Mouse (Mus musculus): ENCODE data around the gene Wdr19. TPM values are rescaled to one million over a fixed set of nuclear protein-coding genes. Genes with fewer than 3 reads are reported as not detected.

The Wdr19 gene
- polyA plus RNA-seq, 1 experiment = 0.38 TPM

DNA sequence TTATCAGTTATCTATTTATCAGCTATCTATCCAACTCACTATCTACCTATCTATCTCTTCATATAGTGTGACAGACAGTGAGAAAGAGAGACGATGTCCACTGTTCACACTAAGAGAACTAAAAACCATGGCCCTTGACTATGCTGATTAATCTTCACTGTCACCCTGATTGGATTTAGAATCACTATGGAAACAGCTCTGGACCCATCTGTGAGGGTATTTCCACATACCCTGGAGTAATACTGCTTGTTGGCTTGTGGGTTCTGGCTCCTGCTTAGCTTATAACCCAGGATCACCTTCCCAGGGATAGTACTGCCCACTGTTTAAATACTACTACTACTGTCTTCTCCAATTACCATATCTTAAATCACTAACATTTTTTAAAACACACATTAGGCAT is 17.2 kb upstream of the Wdr19 start:
- Histone ChIP-seq H3K4me3 (replicated peaks) (no peak overlapping the region), H3K4me1 (no peaks in the 10 kb centered on the region), H3K27me3 (replicated peaks) (peaks cover 6% of the 10 kb centered on the region), H3K9me3 (peaks cover 12% of the 10 kb centered on the region), H3K36me3 (replicated peaks; ENCODE audit: low read length) (no peaks in the 10 kb centered on the region)
- no peak for TF ChIP-seq GATA1 (IDR thresholded peaks at IDR 0.05; ENCODE audit: borderline replicate concordance, low read length)
- TF ChIP-seq FLI1 (IDR thresholded peaks at IDR 0.05; ENCODE audit: low read length) = no peak

GRCm38 (mm10) chr5:65191601-65192000 is 7.9 kb upstream of the Wdr19 start:
- no peaks in the 10 kb centered on the region for H3K36me3 ChIP-seq (replicated peaks; ENCODE audit: low read length)
- TF ChIP-seq GATA1 (IDR thresholded peaks at IDR 0.05; ENCODE audit: borderline replicate concordance, low read length) = no peak
- no peak for TF ChIP-seq FLI1 (IDR thresholded peaks at IDR 0.05; ENCODE audit: low read length)
- 0 out of 2 replicates have a peak, but pooled peaks cover 3% of the 10 kb centered on the region for H3K4me1 ChIP-seq
- no peaks in the 10 kb centered on the region for H3K27me3 ChIP-seq (replicated peaks)
- peaks cover 19% of the 10 kb centered on the region for H3K9me3 ChIP-seq
- H3K4me3 ChIP-seq (replicated peaks) = no peak overlapping the region

DNA sequence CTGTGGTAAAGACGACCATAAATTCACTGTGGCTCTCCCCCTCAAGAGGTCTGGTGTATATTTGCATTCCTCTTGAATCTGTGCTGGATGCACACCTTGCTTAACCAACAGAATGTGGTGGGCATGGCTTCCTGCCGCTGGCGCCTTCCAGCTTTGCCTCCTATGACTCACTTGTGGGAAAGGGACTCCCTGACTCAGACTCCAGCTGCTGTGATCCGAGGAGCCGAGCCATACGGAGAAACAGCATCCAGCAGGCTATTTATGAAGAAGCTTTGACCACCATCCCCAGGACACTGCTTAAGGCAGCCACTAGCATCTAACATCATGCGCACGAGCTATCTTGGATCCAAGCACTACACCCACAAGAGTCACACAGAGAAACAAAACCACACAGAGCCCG is 5.1 kb upstream of the Wdr19 start:
- Histone ChIP-seq H3K4me3 (replicated peaks) (no peak overlapping the region), H3K36me3 (replicated peaks; ENCODE audit: low read length) (no peaks in the 10 kb centered on the region), H3K4me1 (peaks cover 3% of the 10 kb centered on the region; the same call in 1 of the 2 replicates), H3K27me3 (replicated peaks) (no peaks in the 10 kb centered on the region), H3K9me3 (peaks cover 14% of the 10 kb centered on the region)
- TF ChIP-seq GATA1 (IDR thresholded peaks at IDR 0.05; ENCODE audit: borderline replicate concordance, low read length) (no peak), FLI1 (IDR thresholded peaks at IDR 0.05; ENCODE audit: low read length) (no peak)

- Histone ChIP-seq H3K9me3 (no peaks in the 10 kb centered on the region), H3K27me3 (replicated peaks) (peaks cover 2% of the 10 kb centered on the region), H3K36me3 (replicated peaks; ENCODE audit: low read length) (peaks cover 3% of the 10 kb centered on the region), H3K4me1 (peaks cover 9% of the 10 kb centered on the region), H3K4me3 (replicated peaks) (no peak overlapping the region)
- TF ChIP-seq FLI1 (IDR thresholded peaks at IDR 0.05; ENCODE audit: low read length) = no peak
- TF ChIP-seq GATA1 (IDR thresholded peaks at IDR 0.05; ENCODE audit: borderline replicate concordance, low read length) = no peak
Measured at GRCm38 (mm10) chr5:65204726-65205125, 5.2 kb downstream of the Wdr19 start.

DNA sequence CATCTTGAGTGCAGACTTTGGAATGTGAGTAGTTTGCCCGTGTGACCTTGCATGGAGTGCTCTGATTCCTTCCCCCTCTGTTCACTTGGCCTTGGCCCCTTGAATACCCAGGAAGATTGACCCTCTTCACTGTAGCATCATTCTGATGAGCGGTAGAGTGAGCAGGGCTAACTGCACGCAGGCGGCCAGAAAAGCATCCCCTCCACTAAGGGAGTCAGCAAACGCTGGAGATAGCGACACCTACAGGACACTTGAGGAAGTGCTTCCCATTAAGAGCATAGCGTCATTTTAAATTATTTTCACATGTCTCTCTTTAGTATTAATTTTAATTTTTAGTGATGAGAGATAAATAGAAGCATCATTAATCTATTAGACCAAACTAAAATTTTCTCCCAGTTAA is 13.8 kb downstream of the Wdr19 start:
- peaks cover 2% of the 10 kb centered on the region for H3K36me3 ChIP-seq (replicated peaks; ENCODE audit: low read length)
- H3K9me3 ChIP-seq = no peaks in the 10 kb centered on the region
- H3K27me3 ChIP-seq (replicated peaks) = no peaks in the 10 kb centered on the region
- peaks cover 15% of the 10 kb centered on the region for H3K4me1 ChIP-seq
- TF ChIP-seq GATA1 (IDR thresholded peaks at IDR 0.05; ENCODE audit: borderline replicate concordance, low read length) (no peak), FLI1 (IDR thresholded peaks at IDR 0.05; ENCODE audit: low read length) (no peak)
- no peak overlapping the region for H3K4me3 ChIP-seq (replicated peaks)

DNA sequence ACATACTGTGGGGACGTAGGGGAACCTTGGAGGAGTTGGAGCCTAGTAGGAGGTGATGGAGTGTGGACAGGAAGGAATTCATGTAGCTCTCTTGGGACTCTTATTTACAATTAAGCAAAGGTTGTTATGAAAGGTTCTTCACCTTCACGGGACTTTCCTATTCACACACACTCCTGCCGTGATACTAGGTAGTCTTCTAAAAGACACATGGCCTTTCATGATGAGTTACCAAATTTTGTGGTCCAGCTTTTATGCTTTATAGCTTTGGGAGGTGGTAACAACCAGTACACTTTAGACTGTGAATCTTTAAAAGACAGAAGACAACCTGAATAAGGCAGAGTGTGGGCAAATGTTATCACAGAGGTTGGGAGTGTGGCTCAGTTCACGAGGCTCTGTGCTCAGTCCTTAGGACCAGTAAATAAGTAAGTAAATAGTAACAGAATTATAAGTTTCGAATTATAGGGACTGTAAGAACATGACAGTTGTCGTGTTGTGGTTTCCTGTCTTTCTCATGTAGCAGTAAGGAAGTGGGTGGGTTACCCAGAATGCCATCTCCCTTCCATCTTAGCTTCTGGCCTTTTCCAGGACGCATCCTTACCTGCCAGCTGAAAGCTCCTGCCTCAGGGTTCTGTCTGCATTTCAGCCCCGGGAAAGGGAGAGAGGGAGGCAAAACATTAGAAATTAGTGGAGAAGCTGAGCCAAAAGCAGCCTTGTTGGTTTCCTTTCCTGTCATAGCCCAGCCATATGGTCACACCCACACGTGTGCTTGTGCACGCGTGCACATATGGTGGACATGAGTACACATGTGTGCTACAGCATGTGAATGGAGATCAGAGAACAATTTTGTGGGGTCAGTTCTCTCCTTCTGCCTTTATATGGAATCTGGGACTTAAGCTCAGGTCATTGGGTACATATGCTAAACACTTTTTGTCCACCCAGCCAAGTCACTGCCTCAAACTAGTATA is 18.1 kb downstream of the Wdr19 start:
- TF ChIP-seq FLI1 (IDR thresholded peaks at IDR 0.05; ENCODE audit: low read length) = no peak
- no peak for TF ChIP-seq GATA1 (IDR thresholded peaks at IDR 0.05; ENCODE audit: borderline replicate concordance, low read length)
- peaks cover 14% of the 10 kb centered on the region for H3K36me3 ChIP-seq (replicated peaks; ENCODE audit: low read length)

DNA sequence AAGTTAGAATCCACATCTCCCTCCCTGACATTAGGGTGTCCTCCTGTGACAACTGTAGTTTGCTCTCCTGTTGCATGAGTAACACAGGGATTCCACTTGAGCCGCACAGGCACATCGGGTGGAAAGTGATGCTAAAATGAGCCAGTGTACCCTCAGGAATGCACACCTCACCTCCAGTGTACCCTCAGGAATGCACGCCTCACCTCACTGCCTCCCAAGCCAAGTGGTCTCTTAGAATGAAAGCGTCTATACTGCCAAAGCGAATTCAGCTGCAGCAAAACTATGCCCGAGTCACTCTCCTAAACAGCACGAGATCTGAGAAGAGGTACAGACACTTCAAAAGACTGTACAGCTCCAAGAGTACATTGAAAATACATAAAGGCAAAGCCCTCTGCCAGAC is 21.5 kb downstream of the Wdr19 start:
- no peaks in the 10 kb centered on the region for H3K9me3 ChIP-seq
- no peaks in the 10 kb centered on the region for H3K27me3 ChIP-seq (replicated peaks)
- no peak overlapping the region for H3K4me3 ChIP-seq (replicated peaks)
- TF ChIP-seq GATA1 (IDR thresholded peaks at IDR 0.05; ENCODE audit: borderline replicate concordance, low read length) (no peak), FLI1 (IDR thresholded peaks at IDR 0.05; ENCODE audit: low read length) (no peak)
- peaks cover 28% of the 10 kb centered on the region for H3K36me3 ChIP-seq (replicated peaks; ENCODE audit: low read length)
- H3K4me1 ChIP-seq = peaks cover 28% of the 10 kb centered on the region

More for the DNA sequence above, 18.1 kb downstream of the Wdr19 start:
- H3K27me3 ChIP-seq (replicated peaks) = no peaks in the 10 kb centered on the region
- H3K9me3 ChIP-seq = no peaks in the 10 kb centered on the region
- no peak overlapping the region for H3K4me3 ChIP-seq (replicated peaks)
- H3K4me1 ChIP-seq = peaks cover 27% of the 10 kb centered on the region

GRCm38 (mm10) chr5:65224056-65224455 is 24.6 kb downstream of the Wdr19 start:
- peaks cover 34% of the 10 kb centered on the region for H3K36me3 ChIP-seq (replicated peaks; ENCODE audit: low read length)
- no peak overlapping the region for H3K4me3 ChIP-seq (replicated peaks)
- H3K4me1 ChIP-seq = peaks cover 9% of the 10 kb centered on the region
- H3K9me3 ChIP-seq = no peaks in the 10 kb centered on the region
- TF ChIP-seq GATA1 (IDR thresholded peaks at IDR 0.05; ENCODE audit: borderline replicate concordance, low read length) = no peak
- TF ChIP-seq FLI1 (IDR thresholded peaks at IDR 0.05; ENCODE audit: low read length) = no peak
- no peaks in the 10 kb centered on the region for H3K27me3 ChIP-seq (replicated peaks)

GRCm38 (mm10) chr5:65231289-65232003 is 31.9 kb downstream of the Wdr19 start:
- peaks cover 2% of the 10 kb centered on the region for H3K27me3 ChIP-seq (replicated peaks)

GRCm38 (mm10) chr5:65242740-65243139 is 43.2 kb downstream of the Wdr19 start:
- no peaks in the 10 kb centered on the region for H3K27me3 ChIP-seq (replicated peaks)
- no peaks in the 10 kb centered on the region for H3K9me3 ChIP-seq
- peaks cover 19% of the 10 kb centered on the region for H3K36me3 ChIP-seq (replicated peaks; ENCODE audit: low read length)
- no peaks in the 10 kb centered on the region for H3K4me1 ChIP-seq
- H3K4me3 ChIP-seq (replicated peaks) = no peak overlapping the region
- TF ChIP-seq FLI1 (IDR thresholded peaks at IDR 0.05; ENCODE audit: low read length) (no peak), GATA1 (IDR thresholded peaks at IDR 0.05; ENCODE audit: borderline replicate concordance, low read length) (no peak)

More at GRCm38 (mm10) chr5:65231289-65232003, 31.9 kb downstream of the Wdr19 start:
- Histone ChIP-seq H3K36me3 (replicated peaks; ENCODE audit: low read length) (peaks cover 14% of the 10 kb centered on the region), H3K4me3 (replicated peaks) (no peak overlapping the region), H3K9me3 (no peaks in the 10 kb centered on the region), H3K4me1 (no peaks in the 10 kb centered on the region)
- TF ChIP-seq GATA1 (IDR thresholded peaks at IDR 0.05; ENCODE audit: borderline replicate concordance, low read length) (no peak), FLI1 (IDR thresholded peaks at IDR 0.05; ENCODE audit: low read length) (no peak)

Measured in megakaryocyte, embryonic 14.5 days (primary cell).